Mouse (Mus musculus) myocyte (in vitro differentiated cells): ENCODE measurements around the gene Hc. TPM values are rescaled to one million over a fixed set of nuclear protein-coding genes. Genes with fewer than 3 reads are reported as not detected.

Experiments used
- H3K27me3 ChIP-seq: one replicate; pipeline ENCODE4 v1.6.1; 2011; ENCODE audit not compliant: control insufficient read depth, insufficient read depth, insufficient read length
- H3K36me3 ChIP-seq: one replicate; pipeline ENCODE4 v1.6.1; 2011; ENCODE audit not compliant: control insufficient read depth, insufficient read depth
- H3K4me2 ChIP-seq: one replicate; pipeline ENCODE4 v1.6.1; 2011; ENCODE audit warnings: low read depth, control low read depth
- H3K4me3 ChIP-seq: one replicate; pipeline ENCODE4 v1.5.1; 2011; ENCODE audit warnings: mild to moderate bottlenecking, control low read depth, moderate library complexity
- H3K79me2 ChIP-seq: one replicate; pipeline ENCODE4 v1.6.1; 2011; ENCODE audit not compliant: control insufficient read depth, insufficient read depth
- H3ac ChIP-seq: one replicate; pipeline ENCODE4 v1.6.1; 2011; ENCODE audit not compliant: control insufficient read depth, insufficient read length
- CEBPB ChIP-seq: IDR thresholded peaks from 2 replicates; pipeline ENCODE4 v1.6.1; 2011; ENCODE audit warnings: mild to moderate bottlenecking, moderate library complexity; ENCODE audit not compliant: poor library complexity, insufficient read depth, severe bottlenecking
- E2F4 ChIP-seq: IDR thresholded peaks from one replicate; pipeline ENCODE4 v1.6.1; 2011; ENCODE audit warnings: mild to moderate bottlenecking, control low read depth, moderate library complexity; ENCODE audit not compliant: insufficient read depth
- MYOD1 ChIP-seq, 3 experiments: IDR thresholded peaks; one replicate each; pipeline ENCODE4 v1.6.1; 2011; ENCODE audit warnings: control low read depth in 2 of 3, low read depth in 2 of 3, mild to moderate bottlenecking in 2 of 3, moderate library complexity in 1 of 3; ENCODE audit not compliant: insufficient read length in 2 of 3, control insufficient read depth in 1 of 3
- MYOG ChIP-seq, 3 experiments: IDR thresholded peaks; one replicate each; pipeline ENCODE4 v1.6.1; 2011; ENCODE audit warnings: control low read depth in 2 of 3, low read depth in 2 of 3, mild to moderate bottlenecking in 2 of 3; ENCODE audit not compliant: insufficient read length in 2 of 3, control insufficient read depth in 1 of 3, insufficient read depth in 1 of 3
- POLR2AphosphoS2 ChIP-seq: IDR thresholded peaks from one replicate; pipeline ENCODE4 v1.6.1; 2011; ENCODE audit warnings: low read depth, control low read depth; ENCODE audit not compliant: insufficient read length
- REST ChIP-seq: IDR thresholded peaks from one replicate; pipeline ENCODE4 v1.6.1; 2011; ENCODE audit warnings: mild to moderate bottlenecking, control low read depth, moderate library complexity; ENCODE audit not compliant: insufficient read depth, insufficient read length
- SRF ChIP-seq: IDR thresholded peaks from one replicate; pipeline ENCODE4 v1.6.1; 2011; ENCODE audit warnings: low read depth; ENCODE audit not compliant: control insufficient read depth, insufficient read length
- TCF12 ChIP-seq: IDR thresholded peaks from one replicate; pipeline ENCODE4 v1.6.1; 2011; ENCODE audit warnings: mild to moderate bottlenecking, control low read depth; ENCODE audit not compliant: poor library complexity, insufficient read depth, severe bottlenecking
- TCF3 ChIP-seq: IDR thresholded peaks from one replicate; pipeline ENCODE4 v1.6.1; 2011; ENCODE audit warnings: low read depth, control low read depth; ENCODE audit not compliant: insufficient read length
- USF1 ChIP-seq: IDR thresholded peaks from one replicate; pipeline ENCODE4 v1.6.1; 2011; ENCODE audit warnings: low read depth, mild to moderate bottlenecking, control low read depth, moderate library complexity
- polyA plus RNA-seq: library from polyadenylated mRNA; unstranded; fragments of >200 nt; fragmentation: generic; extraction: Trizol; gene quantifications from one replicate; pipeline ENCODE4 v1.2.1, GENCODE M21; 2012; ENCODE audit warnings: missing spikeins

Hc gene
- polyA plus RNA-seq, 1 experiment = not detected

- Histone ChIP-seq H3K4me3 (no peak overlapping the region), H3K27me3 (peaks cover 17% of the 10 kb centered on the region), H3K4me2 (no peak overlapping the region), H3K79me2 (no peaks in the 10 kb centered on the region), H3K36me3 (no peaks in the 10 kb centered on the region), H3ac (no peak overlapping the region)
- TF ChIP-seq MYOG (IDR thresholded peaks at IDR 0.05; ENCODE audit: control insufficient read depth in 1 of 3, insufficient read depth in 1 of 3, insufficient read length in 2 of 3, low read depth in 2 of 3) (peak in 1 of 3 experiments; percentile 39), SRF (no peak), MYOD1 (IDR thresholded peaks at IDR 0.05; ENCODE audit: control insufficient read depth in 1 of 3, insufficient read length in 2 of 3, low read depth in 2 of 3) (peak in 1 of 3 experiments; percentile 5)
These were observed 120.1 kb downstream of the Hc start for GRCm38 (mm10) chr2:34941061-34941675.

GRCm38 (mm10) chr2:34940246-34940645, 121.0 kb downstream of the Hc start:
- H3K79me2 ChIP-seq = no peaks in the 10 kb centered on the region
- no peak overlapping the region for H3K4me3 ChIP-seq
- H3ac ChIP-seq = no peak overlapping the region
- H3K4me2 ChIP-seq = no peak overlapping the region
- no peak for TF ChIP-seq USF1
- no peak for TF ChIP-seq E2F4
- TF ChIP-seq POLR2AphosphoS2 = no peak
- TF ChIP-seq REST = no peak
- TF ChIP-seq CEBPB = no peak
- TF ChIP-seq TCF12 = no peak
- no peak for TF ChIP-seq MYOG (IDR thresholded peaks at IDR 0.05; ENCODE audit: control insufficient read depth in 1 of 3, insufficient read depth in 1 of 3, insufficient read length in 2 of 3, low read depth in 2 of 3)
- no peaks in the 10 kb centered on the region for H3K36me3 ChIP-seq
- H3K27me3 ChIP-seq = peaks cover 22% of the 10 kb centered on the region

- TF ChIP-seq USF1 (peak; percentile 36), MYOD1 (IDR thresholded peaks at IDR 0.05; ENCODE audit: control insufficient read depth in 1 of 3, insufficient read length in 2 of 3, low read depth in 2 of 3) (no peak)
- peaks cover 22% of the 10 kb centered on the region for H3K27me3 ChIP-seq
- H3K79me2 ChIP-seq = no peaks in the 10 kb centered on the region
- no peaks in the 10 kb centered on the region for H3K36me3 ChIP-seq
- peak overlapping the region; percentile 56 for H3K4me2 ChIP-seq
- H3ac ChIP-seq = no peak overlapping the region
- no peak overlapping the region for H3K4me3 ChIP-seq
These were observed 122.7 kb downstream of the Hc start for GRCm38 (mm10) chr2:34938269-34939208.

- Histone ChIP-seq H3K27me3 (peaks cover 20% of the 10 kb centered on the region), H3K4me2 (no peak overlapping the region), H3K36me3 (no peaks in the 10 kb centered on the region), H3K4me3 (no peak overlapping the region), H3ac (no peak overlapping the region), H3K79me2 (no peaks in the 10 kb centered on the region)
- TF ChIP-seq SRF = no peak
- no peak for TF ChIP-seq USF1
- no peak for TF ChIP-seq TCF3
- TF ChIP-seq CEBPB = no peak
- TF ChIP-seq E2F4 = no peak
- TF ChIP-seq MYOG (IDR thresholded peaks at IDR 0.05; ENCODE audit: control insufficient read depth in 1 of 3, insufficient read depth in 1 of 3, insufficient read length in 2 of 3, low read depth in 2 of 3) = no peak
- TF ChIP-seq TCF12 = no peak
These were observed 123.8 kb downstream of the Hc start for GRCm38 (mm10) chr2:34937460-34937859.

Other genes with a start within 250 kb of the Hc start
- gene Fbxw2, start 235.1 kb downstream of the Hc start, polyA plus RNA-seq = 43.9 TPM
- not detected for gene Gm34653, start 228.4 kb downstream of the Hc start, polyA plus RNA-seq
- gene Cutal, start 187.0 kb downstream of the Hc start, polyA plus RNA-seq = not detected
- gene Psmd5, start 186.5 kb downstream of the Hc start, polyA plus RNA-seq = 27.2 TPM
- 4.3 TPM for gene Phf19, start 147.4 kb downstream of the Hc start, polyA plus RNA-seq
- gene Traf1, start 99.7 kb downstream of the Hc start, polyA plus RNA-seq = 1.1 TPM
- gene AI182371, start 40.1 kb upstream of the Hc start, polyA plus RNA-seq = 0.05 TPM
- 2.6 TPM for gene Cntrl, start 48.1 kb upstream of the Hc start, polyA plus RNA-seq
- gene Rab14, start 139.7 kb upstream of the Hc start, polyA plus RNA-seq = 102 TPM
- gene Gsn, start 194.9 kb upstream of the Hc start, polyA plus RNA-seq = 282 TPM